Mouse (Mus musculus) ovary, postnatal 10 days (tissue): Measurements from ENCODE around the gene Tshz2.

Source experiments
- DNase-seq: peaks from one replicate; pipeline ENCODE4 v3.0.0; 2022; ENCODE audit warnings: low spot score

Tshz2 gene

GRCm38 (mm10) chr2:169943727-169944126 lies 310.9 kb downstream of the Tshz2 start:
- DNase-seq, result no peak

- no peak for DNase-seq
Observed at GRCm38 (mm10) chr2:169948139-169948538, 315.3 kb downstream of the Tshz2 start.

- no peak for DNase-seq
Observed at GRCm38 (mm10) chr2:169951041-169951440, 318.2 kb downstream of the Tshz2 start.

- DNase-seq, result no peak
Observed at GRCm38 (mm10) chr2:169952981-169953380, 320.2 kb downstream of the Tshz2 start.

- no peak for DNase-seq
Observed at GRCm38 (mm10) chr2:169958736-169959573, 326.1 kb downstream of the Tshz2 start.

GRCm38 (mm10) chr2:169961463-169962230 lies 328.8 kb downstream of the Tshz2 start:
- no peak for DNase-seq

- no peak for DNase-seq
Observed at GRCm38 (mm10) chr2:169962231-169962600, 329.4 kb downstream of the Tshz2 start.

- DNase-seq, result no peak
Observed at GRCm38 (mm10) chr2:169962776-169963175, 330.0 kb downstream of the Tshz2 start.

- no peak for DNase-seq
Observed at GRCm38 (mm10) chr2:169970481-169970880, 337.7 kb downstream of the Tshz2 start.

GRCm38 (mm10) chr2:169982925-169983324 lies 350.1 kb downstream of the Tshz2 start:
- no peak for DNase-seq

GRCm38 (mm10) chr2:169987186-169987585 lies 354.4 kb downstream of the Tshz2 start:
- DNase-seq, result no peak

GRCm38 (mm10) chr2:169989186-169989585 lies 356.4 kb downstream of the Tshz2 start:
- DNase-seq, result no peak

GRCm38 (mm10) chr2:169990991-169991390 lies 358.2 kb downstream of the Tshz2 start:
- DNase-seq, result no peak

GRCm38 (mm10) chr2:169995987-169996386 lies 363.2 kb downstream of the Tshz2 start:
- no peak for DNase-seq

- DNase-seq, result no peak
Observed at GRCm38 (mm10) chr2:169996501-169997237, 363.9 kb downstream of the Tshz2 start.

- no peak for DNase-seq
Observed at GRCm38 (mm10) chr2:169997276-169998049, 364.6 kb downstream of the Tshz2 start.

- DNase-seq, result no peak
Observed at GRCm38 (mm10) chr2:169998878-169999337, 366.1 kb downstream of the Tshz2 start.

GRCm38 (mm10) chr2:170002594-170003504 lies 370.0 kb downstream of the Tshz2 start:
- DNase-seq, result no peak

GRCm38 (mm10) chr2:170003666-170004065 lies 370.9 kb downstream of the Tshz2 start:
- no peak for DNase-seq

- DNase-seq, result no peak
Observed at GRCm38 (mm10) chr2:170006829-170007228, 374.0 kb downstream of the Tshz2 start.
